Mouse (Mus musculus) embryonic facial prominence, embryonic 11.5 days (tissue): ENCODE measurements around the gene Parvb. TPM values are rescaled to one million over a fixed set of nuclear protein-coding genes. Genes with fewer than 3 reads are reported as not detected.

Experiments
- ATAC-seq: fragments of 200-750 bp; cut with Nextera tagmentation; replicated peaks from 2 replicates; pipeline ENCODE4 v1.8.0; 2017; ENCODE audit warnings: low read depth; ENCODE audit not compliant: insufficient number of reproducible peaks, low FRiP score, low TSS enrichment
- DNase-seq: peaks from one replicate; pipeline ENCODE4 v3.0.0-alpha.2; 2015; ENCODE audit warnings: low spot score
- H3K27ac ChIP-seq: fragments of 300-500 bp; sonication (generic); replicated peaks from 2 replicates; pipeline ENCODE4 v1.5.1; 2014; ENCODE audit warnings: mild to moderate bottlenecking, low read depth, low read length, control low read depth
- H3K27me3 ChIP-seq: fragments of 300-500 bp; sonication (generic); 2 replicates; pipeline ENCODE4 v1.6.1; 2014; ENCODE audit warnings: mild to moderate bottlenecking, low read length, moderate library complexity, mixed read lengths; ENCODE audit not compliant: control insufficient read depth, insufficient read depth
- H3K36me3 ChIP-seq: fragments of 300-500 bp; sonication (generic); replicated peaks from 2 replicates; pipeline ENCODE4 v1.6.1; 2014; ENCODE audit warnings: low read depth, mild to moderate bottlenecking, low read length, moderate library complexity, mixed read lengths; ENCODE audit not compliant: control insufficient read depth, insufficient read depth
- H3K4me1 ChIP-seq: fragments of 300-500 bp; sonication (generic); 2 replicates; pipeline ENCODE4 v1.6.1; 2014; ENCODE audit warnings: low read length, mixed read lengths; ENCODE audit not compliant: control insufficient read depth, insufficient read depth
- H3K4me2 ChIP-seq: fragments of 300-500 bp; sonication (generic); 2 replicates; pipeline ENCODE4 v1.6.1; 2014; ENCODE audit warnings: low read depth, mild to moderate bottlenecking, control low read depth, low read length, moderate library complexity
- H3K4me3 ChIP-seq: fragments of 300-500 bp; sonication (generic); 2 replicates; pipeline ENCODE4 v1.5.1; 2014; ENCODE audit warnings: low read depth, low read length, control low read depth
- H3K9ac ChIP-seq: fragments of 300-500 bp; sonication (generic); replicated peaks from 2 replicates; pipeline ENCODE4 v1.6.1; 2014; ENCODE audit warnings: mild to moderate bottlenecking, control low read depth, low read length
- H3K9me3 ChIP-seq: fragments of 300-500 bp; sonication (generic); replicated peaks from 2 replicates; pipeline ENCODE4 v1.6.1; 2016; ENCODE audit warnings: mild to moderate bottlenecking, low read length, inconsistent platforms, mixed read lengths; ENCODE audit not compliant: control insufficient read depth
- WGBS: fragments of 180-500 bp; shearing (Covaris S2); extraction: QIAGEN DNeasy Blood & Tissue Kit; methylation state at CpG from one replicate; pipeline ENCODE4 v1.1.7; 2014; 5-methylcytosine and 5-hydroxymethylcytosine counted together
- polyA plus RNA-seq: library from polyadenylated mRNA; unstranded; fragments of >200 nt; fragmentation: Nextera tagmentation; extraction: Ambion mirVana; gene quantifications from 2 replicates; pipeline ENCODE4 v1.2.1, GENCODE M21; 2014

Gene Parvb
- polyA plus RNA-seq, 1 experiment from 2014 or later = 6.0 TPM

DNA sequence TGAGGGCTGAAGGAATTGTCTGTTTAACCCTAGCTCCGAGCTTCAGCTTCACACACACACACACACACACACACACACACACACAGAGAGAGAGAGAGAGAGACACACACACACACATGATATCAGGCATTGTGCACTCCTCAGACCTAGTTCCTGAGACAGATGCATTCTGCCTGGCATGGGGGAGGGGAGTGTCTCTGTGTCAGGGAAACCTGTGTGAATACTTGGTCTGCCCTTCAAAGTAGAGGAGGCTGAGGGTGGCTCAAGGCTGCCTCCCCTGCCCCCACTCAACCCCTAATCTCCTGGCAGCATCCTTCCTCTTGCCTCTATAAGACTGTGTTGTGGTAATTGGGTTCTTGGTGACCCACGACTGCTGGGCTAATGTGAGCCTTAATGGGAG lies 31.7 kb downstream of the Parvb start:
- Histone ChIP-seq H3K36me3 (no peaks in the 10 kb centered on the region; the same call in 1 of the 2 replicates), H3K4me1 (no peaks in the 10 kb centered on the region), H3K9ac (no peak overlapping the region), H3K4me3 (no peak overlapping the region), H3K9me3 (no peaks in the 10 kb centered on the region), H3K4me2 (no peak overlapping the region), H3K27ac (no peak overlapping the region), H3K27me3 (no peaks in the 10 kb centered on the region)
- ATAC-seq (no peak), DNase-seq (no peak)
- WGBS = 30% methylated on average over 2 of the region's 2 CpGs

DNA sequence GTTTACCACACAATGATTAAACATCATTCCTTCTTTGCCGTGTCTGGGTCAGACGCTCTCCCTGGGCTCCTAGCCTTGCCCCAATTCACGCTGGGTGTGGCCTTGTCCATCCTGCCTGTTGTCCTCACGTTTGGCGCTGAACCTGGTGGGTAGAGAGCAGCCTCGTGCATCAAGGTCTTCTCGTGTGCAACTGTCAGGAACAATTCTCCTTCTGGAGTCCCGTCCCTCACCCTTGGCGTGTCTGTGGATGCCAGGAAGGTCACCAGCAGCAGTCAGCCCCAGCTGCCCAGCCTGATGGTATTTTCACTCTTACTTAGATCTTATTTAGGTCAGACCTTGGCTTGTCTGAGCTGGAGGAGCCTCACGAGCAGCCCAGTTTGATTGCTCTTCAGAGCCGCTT lies 33.3 kb downstream of the Parvb start:
- no peak for DNase-seq
- H3K4me3 ChIP-seq = no peak overlapping the region
- no peak overlapping the region for H3K27ac ChIP-seq
- no peaks in the 10 kb centered on the region for H3K9me3 ChIP-seq
- no peak overlapping the region for H3K9ac ChIP-seq
- ATAC-seq = no peak
- no peaks in the 10 kb centered on the region for H3K27me3 ChIP-seq
- H3K36me3 ChIP-seq = no peaks in the 10 kb centered on the region; the same call in 1 of the 2 replicates
- H3K4me2 ChIP-seq = no peak overlapping the region
- WGBS = 75% methylated on average over 11 of the region's 11 CpGs
- no peaks in the 10 kb centered on the region for H3K4me1 ChIP-seq

DNA sequence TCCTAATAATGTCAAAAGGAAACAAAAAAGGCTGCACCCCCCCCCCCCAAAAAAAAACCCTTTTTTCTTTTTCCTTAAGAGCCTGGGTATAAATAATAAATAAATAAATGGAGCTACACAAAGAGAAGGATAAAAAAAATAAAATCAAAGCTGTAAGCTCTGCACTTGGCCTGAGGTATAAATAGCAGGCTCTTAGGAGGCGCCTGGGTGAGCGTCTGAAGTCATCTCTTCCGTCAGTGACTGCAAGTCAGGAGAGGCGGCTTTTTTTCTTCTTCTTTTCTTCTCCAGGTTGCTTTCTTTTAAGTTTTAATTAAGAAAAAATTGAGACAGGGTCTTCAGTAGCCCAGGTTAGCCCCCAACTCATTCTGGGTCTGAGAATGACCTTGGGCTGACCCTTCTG lies 34.4 kb downstream of the Parvb start:
- no peaks in the 10 kb centered on the region for H3K4me1 ChIP-seq

GRCm38 (mm10) chr15:84267720-84268260 lies 35.9 kb downstream of the Parvb start:
- 93% methylated on average over 11 of the region's 11 CpGs for WGBS
- Histone ChIP-seq H3K27ac (no peak overlapping the region), H3K4me1 (no peaks in the 10 kb centered on the region), H3K4me3 (no peak overlapping the region), H3K9me3 (no peaks in the 10 kb centered on the region), H3K9ac (no peak overlapping the region), H3K36me3 (no peaks in the 10 kb centered on the region; the same call in 1 of the 2 replicates), H3K27me3 (no peaks in the 10 kb centered on the region), H3K4me2 (no peak overlapping the region)
- ATAC-seq (no peak), DNase-seq (no peak)

More for the DNA sequence above, 34.4 kb downstream of the Parvb start:
- DNase-seq (no peak), ATAC-seq (no peak)
- Histone ChIP-seq H3K9me3 (no peaks in the 10 kb centered on the region), H3K9ac (no peak overlapping the region), H3K36me3 (no peaks in the 10 kb centered on the region; the same call in 1 of the 2 replicates), H3K27ac (no peak overlapping the region), H3K4me2 (no peak overlapping the region), H3K27me3 (no peaks in the 10 kb centered on the region), H3K4me3 (no peak overlapping the region)
- WGBS = 79% methylated on average over 4 of the region's 4 CpGs

DNA sequence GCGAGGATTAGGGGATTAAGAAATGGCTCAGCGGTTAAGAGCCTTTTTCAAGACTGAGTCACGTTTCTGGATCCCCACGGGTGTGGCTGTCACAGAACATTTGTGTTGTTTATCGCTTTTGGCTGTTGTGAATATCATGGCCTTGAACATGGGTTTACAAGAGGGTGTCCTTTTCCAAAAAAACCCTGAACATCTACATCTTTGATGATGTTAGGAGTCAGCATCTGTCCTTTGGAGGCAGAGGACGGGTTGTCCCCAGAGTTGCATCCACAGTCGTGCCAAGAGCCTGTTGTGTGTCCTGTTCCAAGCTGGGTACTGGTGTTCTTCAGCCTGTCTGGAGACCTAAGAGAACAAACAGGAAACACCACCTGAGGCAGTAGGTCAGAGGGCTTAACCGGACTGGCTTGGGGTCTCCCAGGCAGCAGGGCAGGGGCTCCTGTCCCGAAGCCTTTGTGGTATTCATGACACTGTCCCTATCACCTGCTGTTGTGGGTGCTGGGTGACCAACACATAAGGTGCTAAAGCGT lies 37.3 kb downstream of the Parvb start:
- H3K9ac ChIP-seq = no peak overlapping the region
- H3K4me2 ChIP-seq = no peak overlapping the region
- ATAC-seq = no peak
- H3K4me1 ChIP-seq = no peaks in the 10 kb centered on the region
- H3K27ac ChIP-seq = no peak overlapping the region
- no peaks in the 10 kb centered on the region; the same call in 1 of the 2 replicates for H3K36me3 ChIP-seq
- H3K4me3 ChIP-seq = no peak overlapping the region
- WGBS = 83% methylated on average over 10 of the region's 10 CpGs
- H3K27me3 ChIP-seq = no peaks in the 10 kb centered on the region
- H3K9me3 ChIP-seq = no peaks in the 10 kb centered on the region
- DNase-seq = no peak

DNA sequence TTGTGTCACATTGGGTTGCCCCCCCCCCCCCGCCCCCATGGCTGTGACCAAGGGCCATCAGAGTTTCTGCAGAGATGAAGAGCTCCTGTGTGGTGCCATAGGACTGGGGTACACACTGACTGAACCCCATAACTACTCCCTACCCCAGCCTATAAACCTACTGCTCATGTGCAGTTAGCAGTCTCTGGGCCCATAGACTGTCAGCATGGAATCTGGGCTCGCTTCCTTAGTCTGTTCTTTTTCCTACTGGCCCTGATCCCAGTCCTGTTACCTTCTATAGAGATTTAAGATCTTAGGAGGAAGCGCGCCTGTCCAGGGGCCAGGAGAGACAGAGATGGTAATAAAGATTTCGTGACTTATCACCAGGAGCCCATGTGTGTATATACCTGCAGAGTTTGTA lies 38.2 kb downstream of the Parvb start:
- no peak overlapping the region for H3K9ac ChIP-seq
- no peak overlapping the region for H3K4me2 ChIP-seq
- H3K9me3 ChIP-seq = no peaks in the 10 kb centered on the region
- DNase-seq (no peak), ATAC-seq (no peak)
- no peak overlapping the region for H3K27ac ChIP-seq
- no peaks in the 10 kb centered on the region for H3K27me3 ChIP-seq
- no peaks in the 10 kb centered on the region for H3K4me1 ChIP-seq
- no peak overlapping the region for H3K4me3 ChIP-seq
- 89% methylated on average over 5 of the region's 5 CpGs for WGBS
- H3K36me3 ChIP-seq = no peaks in the 10 kb centered on the region; the same call in 1 of the 2 replicates

GRCm38 (mm10) chr15:84270463-84270862 lies 38.6 kb downstream of the Parvb start:
- 64% methylated on average over 6 of the region's 6 CpGs for WGBS
- DNase-seq = no peak
- Histone ChIP-seq H3K9ac (no peak overlapping the region), H3K9me3 (no peaks in the 10 kb centered on the region), H3K4me1 (no peaks in the 10 kb centered on the region), H3K27ac (no peak overlapping the region), H3K27me3 (no peaks in the 10 kb centered on the region), H3K4me2 (no peak overlapping the region), H3K36me3 (no peaks in the 10 kb centered on the region; the same call in 1 of the 2 replicates), H3K4me3 (no peak overlapping the region)
- no peak for ATAC-seq

- H3K27me3 ChIP-seq = no peaks in the 10 kb centered on the region
- WGBS = 87% methylated on average over 4 of the region's 4 CpGs
- H3K9me3 ChIP-seq = no peaks in the 10 kb centered on the region
- no peak for ATAC-seq
- no peak for DNase-seq
- no peak overlapping the region for H3K4me2 ChIP-seq
- H3K4me3 ChIP-seq = no peak overlapping the region
- H3K4me1 ChIP-seq = no peaks in the 10 kb centered on the region
- H3K36me3 ChIP-seq = no peaks in the 10 kb centered on the region; the same call in 1 of the 2 replicates
- no peak overlapping the region for H3K9ac ChIP-seq
- no peak overlapping the region for H3K27ac ChIP-seq
Observed at GRCm38 (mm10) chr15:84276066-84276465, 44.2 kb downstream of the Parvb start.
